Mouse (Mus musculus): ENCODE results near the gene Slc47a2.
"Not testable (repeated sequence)": the region's sequence is repeated elsewhere in the genome, so short reads cannot be mapped to it uniquely, and the experiment has no call there.

Slc47a2 gene

GRCm38 (mm10) chr11:61341233-61341632 is 1.4 kb downstream of the Slc47a2 start:
- no peak for DNase-seq (ENCODE audit: low read depth)

DNA sequence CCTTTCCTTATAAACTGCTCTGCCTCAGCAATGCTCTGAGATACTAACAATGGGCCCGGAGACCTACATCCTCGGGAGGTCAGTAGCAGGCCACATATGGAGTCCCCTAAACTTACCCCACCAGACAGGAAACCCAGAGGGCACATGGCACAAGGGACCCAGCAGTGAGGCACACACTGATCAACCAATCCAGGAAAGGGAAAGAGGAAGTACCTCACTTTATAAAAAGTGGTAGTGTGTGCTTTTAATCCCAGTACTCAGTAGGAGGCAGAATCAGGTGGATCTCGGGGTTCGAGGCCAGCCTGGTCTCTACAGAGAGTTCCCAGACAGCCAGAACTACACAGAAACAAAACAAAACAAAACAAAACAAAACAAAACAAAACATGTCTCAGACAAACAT is 2.3 kb downstream of the Slc47a2 start:
- DNase-seq (ENCODE audit: low read depth) = no peak

GRCm38 (mm10) chr11:61337586-61337985 is 5.1 kb downstream of the Slc47a2 start:
- no peak for DNase-seq (ENCODE audit: low read depth)

GRCm38 (mm10) chr11:61320904-61321687 is 21.6 kb downstream of the Slc47a2 start:
- no peak for DNase-seq (ENCODE audit: low read depth)

DNA sequence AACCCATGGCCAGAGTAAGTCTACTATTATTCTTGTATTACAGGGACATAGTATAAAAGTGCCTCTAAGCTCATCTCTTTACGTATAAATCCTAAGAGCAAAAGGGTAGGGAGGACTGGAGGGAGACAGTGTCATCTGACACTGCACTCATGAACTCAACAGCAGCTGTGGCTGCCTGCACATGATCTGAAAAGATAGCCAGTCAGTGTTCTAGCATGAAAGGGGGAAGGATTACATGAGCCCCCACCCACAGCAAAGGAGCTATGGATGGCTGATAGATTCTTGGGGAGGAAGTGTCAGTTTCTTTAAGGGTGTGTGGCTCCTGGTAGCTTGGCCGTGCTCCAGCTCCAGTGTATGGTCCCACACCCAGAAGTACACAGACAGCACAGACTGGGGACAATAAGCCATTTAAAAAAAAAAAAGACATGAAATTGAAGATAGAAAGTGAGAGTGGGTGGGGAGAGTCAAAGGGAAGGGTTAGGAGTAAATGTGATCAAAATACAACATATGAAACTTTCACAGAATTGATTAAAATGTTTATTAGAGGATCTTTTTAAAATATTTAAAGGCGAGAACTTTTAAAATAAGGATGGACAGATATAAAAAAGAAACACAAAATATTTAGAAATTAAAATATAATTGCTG is 22.6 kb downstream of the Slc47a2 start:
- DNase-seq (ENCODE audit: low read depth) = no peak

DNA sequence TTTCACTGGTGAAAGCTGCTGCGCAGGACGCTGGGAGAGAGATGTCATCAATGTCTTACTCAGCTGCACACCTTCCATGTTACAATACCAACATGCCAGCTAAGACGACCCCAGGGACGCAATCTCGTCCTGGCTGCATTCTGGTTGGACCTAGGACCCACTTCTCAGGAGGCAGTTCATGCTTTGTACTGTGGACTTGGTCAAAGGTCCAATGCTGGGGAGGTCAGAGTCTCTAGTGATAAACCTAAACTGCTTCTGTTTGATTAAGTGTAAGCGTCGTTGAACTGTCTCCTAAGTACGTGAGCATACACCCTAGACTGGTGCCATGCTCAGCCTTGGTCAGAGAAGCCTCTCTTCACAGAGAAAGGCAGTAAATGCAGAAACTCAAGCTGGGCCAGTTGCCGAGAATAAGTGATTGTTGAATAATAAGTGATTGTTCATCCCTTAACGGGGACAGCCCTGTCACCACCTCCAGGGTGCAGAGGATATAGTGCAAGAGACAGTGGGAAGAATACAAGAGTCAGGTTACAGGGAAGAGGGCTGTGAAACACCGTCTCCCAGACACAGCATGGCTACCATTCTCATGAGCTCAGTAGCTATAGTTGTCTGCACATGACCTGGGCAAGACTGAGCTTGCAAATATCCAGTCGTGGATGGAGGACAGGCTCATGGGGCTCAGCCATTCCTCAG is 23.3 kb downstream of the Slc47a2 start:
- DNase-seq (ENCODE audit: low read depth) = no peak

- DNase-seq (ENCODE audit: low read depth) = no peak
Observed at GRCm38 (mm10) chr11:61316864-61317263, 25.8 kb downstream of the Slc47a2 start.

- DNase-seq (ENCODE audit: low read depth) = no peak
Observed at GRCm38 (mm10) chr11:61310321-61310720, 32.3 kb downstream of the Slc47a2 start.

DNA sequence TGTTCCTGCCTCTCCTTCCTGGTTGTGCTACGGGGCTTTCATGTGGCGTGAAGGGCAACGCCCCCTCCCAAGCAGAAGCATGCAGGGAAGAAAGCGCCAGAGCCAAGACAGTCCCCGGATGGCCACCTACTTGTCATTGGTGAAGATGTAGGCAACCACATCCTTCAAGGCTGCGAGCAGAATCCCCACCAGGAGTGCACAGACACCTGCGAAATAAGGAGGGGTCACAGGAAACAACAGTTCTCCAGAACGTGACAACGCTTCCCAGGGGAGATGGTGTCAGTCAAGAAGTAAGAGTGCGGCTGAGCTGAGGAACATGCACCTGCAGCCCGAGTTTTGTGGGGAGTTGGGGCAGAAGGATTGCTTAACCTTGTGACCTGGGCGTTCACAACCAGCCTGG is 32.8 kb downstream of the Slc47a2 start:
- no peak for DNase-seq (ENCODE audit: low read depth)

DNA sequence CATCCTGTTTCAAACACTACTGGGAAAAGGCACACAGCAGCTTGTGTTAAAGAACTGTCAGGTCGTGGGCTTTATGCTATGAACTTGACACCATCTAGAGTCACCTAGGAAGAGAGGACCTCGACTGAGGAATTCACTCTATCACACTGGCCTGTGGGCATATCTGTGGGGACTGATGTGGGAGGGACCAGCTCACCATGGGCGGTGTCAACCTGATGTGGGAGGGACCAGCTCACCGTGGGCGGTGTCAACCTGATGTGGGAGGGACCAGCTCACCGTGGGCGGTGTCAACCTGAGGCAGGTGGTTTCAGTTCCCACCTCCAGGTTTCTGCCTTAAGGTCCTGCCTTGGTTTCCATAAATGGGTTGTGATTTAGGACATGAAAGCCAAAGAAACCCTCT is 34.9 kb downstream of the Slc47a2 start:
- DNase-seq (ENCODE audit: low read depth) = no peak

DNA sequence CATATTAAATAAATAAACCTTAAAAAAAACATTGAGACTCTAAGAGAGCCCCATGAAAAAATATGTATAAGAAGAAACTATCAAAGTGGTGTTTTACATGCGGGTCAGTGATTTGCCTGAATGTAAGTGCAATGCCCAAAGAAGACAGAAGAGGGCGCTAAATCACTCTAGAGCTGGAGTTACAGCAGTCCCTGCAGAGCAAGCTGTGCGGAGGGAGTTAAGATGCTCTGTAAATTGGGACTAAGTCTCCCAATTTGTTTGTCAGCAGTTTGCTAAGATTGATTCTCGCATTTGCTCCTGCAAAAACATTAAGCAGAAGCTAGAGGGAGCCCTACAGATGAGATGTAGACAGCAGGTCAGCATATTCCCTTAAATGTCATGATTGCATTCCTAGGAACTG is 37.3 kb downstream of the Slc47a2 start:
- no peak for DNase-seq (ENCODE audit: low read depth)

DNA sequence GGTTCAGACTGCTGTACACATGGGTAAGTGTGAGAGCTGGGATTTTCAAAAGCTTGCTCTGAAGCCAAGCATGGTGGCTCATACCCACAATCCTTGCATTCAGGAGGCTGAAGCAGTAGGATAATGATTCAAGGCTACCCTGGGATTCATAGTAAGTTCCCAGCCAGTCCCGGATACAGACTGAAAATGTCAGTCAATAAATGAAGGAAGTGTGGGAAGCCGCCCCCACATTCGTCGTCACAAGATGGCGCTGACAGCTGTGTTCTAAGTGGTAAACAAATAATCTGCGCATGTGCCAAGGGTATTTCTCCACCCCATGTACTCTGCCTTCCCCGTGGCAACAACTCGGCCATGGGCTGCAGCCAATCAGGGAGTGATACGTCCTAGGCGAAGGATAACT is 38.1 kb downstream of the Slc47a2 start:
- DNase-seq (ENCODE audit: low read depth) = not testable (repeated sequence)

- no peak for DNase-seq (ENCODE audit: low read depth)
Observed at GRCm38 (mm10) chr11:61300716-61301392, 41.8 kb downstream of the Slc47a2 start.

DNA sequence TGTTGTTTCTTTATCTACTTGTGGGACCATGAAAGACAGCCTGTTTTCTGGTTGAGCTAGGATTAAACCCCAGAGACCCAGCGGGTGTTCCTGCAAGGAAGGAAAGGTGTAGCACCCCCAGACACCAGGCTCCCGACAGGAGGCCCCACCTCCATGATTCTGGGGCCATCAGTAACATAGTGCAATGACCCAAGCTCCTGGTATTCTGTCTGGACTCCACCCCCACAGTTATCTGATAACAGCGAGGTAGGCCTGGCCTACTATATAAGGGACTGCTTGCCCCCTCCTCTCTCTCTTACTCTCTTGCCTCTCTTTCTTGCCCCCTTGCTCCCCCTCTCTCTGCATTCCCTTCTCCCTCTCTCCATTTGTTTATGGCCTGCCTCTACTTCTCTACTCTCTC is 42.5 kb downstream of the Slc47a2 start:
- DNase-seq (ENCODE audit: low read depth) = no peak

DNA sequence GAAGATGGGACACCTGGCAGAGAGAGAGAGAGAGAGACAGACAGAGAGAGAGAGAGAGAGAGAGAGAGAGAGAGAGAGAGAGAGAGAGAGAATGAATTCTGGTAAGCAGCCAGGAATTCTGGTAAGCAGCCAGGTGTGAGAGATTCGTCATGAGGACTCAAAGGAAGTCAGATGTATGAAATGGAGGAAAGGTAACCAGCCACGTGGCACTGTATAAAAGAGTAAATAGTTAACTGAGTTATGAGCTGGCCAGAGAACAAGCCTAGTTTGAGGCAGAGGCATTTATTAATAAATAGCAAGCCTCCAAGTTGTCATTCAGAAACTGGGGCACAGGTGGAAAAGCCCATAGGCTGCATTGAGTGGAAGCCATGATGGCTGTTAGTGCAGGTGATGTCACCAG is 44.8 kb downstream of the Slc47a2 start:
- DNase-seq (ENCODE audit: low read depth) = no peak

DNA sequence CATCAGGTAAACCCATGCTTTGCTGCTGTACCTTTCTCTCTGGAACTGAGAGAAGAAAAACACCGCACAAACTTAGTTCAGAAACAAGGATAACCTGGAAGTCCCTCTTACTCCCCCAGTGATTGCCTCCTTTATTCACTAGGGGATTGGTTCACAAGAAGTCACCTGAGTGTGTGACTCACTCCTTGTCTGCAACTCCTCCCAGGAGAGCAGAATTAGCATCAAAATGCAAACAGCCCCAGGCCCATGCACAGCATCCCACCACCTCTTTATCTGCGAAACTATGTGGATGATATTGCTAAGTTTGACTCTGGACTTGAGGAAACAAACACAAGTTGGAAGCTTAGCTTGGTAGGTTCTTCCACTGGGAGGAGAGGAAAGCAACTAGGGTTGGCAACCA is 45.3 kb downstream of the Slc47a2 start:
- no peak for DNase-seq (ENCODE audit: low read depth)

GRCm38 (mm10) chr11:61296556-61296955 is 46.1 kb downstream of the Slc47a2 start:
- DNase-seq (ENCODE audit: low read depth) = no peak

DNA sequence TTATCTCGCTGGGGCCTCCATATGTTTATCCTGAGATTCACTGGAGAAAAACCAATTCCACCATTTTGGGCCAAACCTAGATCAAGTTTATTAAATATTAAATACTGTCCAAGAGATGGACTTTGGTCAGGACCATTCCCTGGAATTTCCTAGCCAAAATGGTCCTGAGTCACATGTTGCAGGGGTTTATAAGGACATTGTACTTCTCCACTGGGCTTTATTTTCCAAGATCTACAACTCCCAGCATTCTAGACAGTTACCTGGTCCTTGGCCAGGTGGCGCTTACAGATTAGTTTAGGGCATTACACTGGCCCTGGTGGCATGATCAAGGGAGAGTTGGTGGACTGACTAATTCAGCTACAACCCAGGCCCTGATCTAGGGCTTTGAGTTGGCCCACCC is 47.1 kb downstream of the Slc47a2 start:
- DNase-seq (ENCODE audit: low read depth) = no peak

- no peak for DNase-seq (ENCODE audit: low read depth)
Observed at GRCm38 (mm10) chr11:61294431-61294830, 48.2 kb downstream of the Slc47a2 start.

DNA sequence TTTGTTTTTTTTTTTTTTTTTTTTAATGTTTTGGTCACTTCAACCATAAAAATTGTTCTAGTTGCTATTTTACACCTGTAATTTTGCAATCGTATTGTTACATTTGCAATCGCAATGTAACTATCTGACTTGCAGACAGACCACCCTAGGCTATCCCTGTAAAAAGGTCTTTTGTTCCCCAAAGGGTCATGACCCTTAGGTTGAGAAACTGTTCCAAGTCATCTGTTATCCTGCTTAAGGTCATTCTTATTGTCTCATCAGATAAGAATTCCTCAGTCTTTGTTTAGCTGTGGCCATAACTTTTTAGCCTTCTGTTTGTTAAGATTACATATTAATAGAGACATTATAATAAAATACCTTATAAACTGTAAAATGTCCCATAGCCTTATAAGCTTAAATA is 49.4 kb downstream of the Slc47a2 start:
- no peak for DNase-seq (ENCODE audit: low read depth)

DNA sequence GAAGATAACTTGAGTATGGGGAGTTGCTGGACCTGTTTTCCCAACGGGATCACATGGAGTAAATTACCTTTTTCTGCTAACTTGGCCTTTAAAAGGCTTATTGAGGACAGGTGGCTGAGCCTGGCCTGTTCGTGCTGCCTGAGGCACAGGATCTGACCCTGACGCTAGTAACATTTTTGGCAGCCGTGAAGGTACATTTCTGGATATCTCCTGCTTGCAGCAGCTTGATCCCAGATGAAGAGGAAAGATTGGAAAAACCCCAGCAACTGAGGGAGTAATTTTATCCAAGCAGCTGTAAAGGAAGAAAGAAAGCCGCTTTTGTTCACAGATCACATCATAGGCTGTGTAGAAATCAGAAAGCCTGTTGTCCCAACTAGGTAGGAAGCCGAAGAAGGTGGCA is 58.3 kb downstream of the Slc47a2 start:
- DNase-seq (ENCODE audit: low read depth) = no peak

GRCm38 (mm10) chr11:61283414-61284049 is 59.1 kb downstream of the Slc47a2 start:
- no peak for DNase-seq (ENCODE audit: low read depth)

Measured in fibroblast of lung, adult 2 months (primary cell).